Mouse (Mus musculus) skeletal muscle tissue, postnatal 0 days (tissue): ENCODE results near the gene Ttc33. TPM values are rescaled to one million over a fixed set of nuclear protein-coding genes. Genes with fewer than 3 reads are reported as not detected.

Source experiments
- polyA plus RNA-seq: library from polyadenylated mRNA; unstranded; fragments of >200 nt; fragmentation: Nextera tagmentation; extraction: Ambion mirVana; gene quantifications from 2 replicates; pipeline ENCODE4 v1.2.1, GENCODE M21; 2015

The Ttc33 gene
- 40.1 and 43.4 TPM in 2 replicates for polyA plus RNA-seq

GRCm38 (mm10) chr15:5185366-5186292, at the start of gene Ttc33:
Gene Ttc33, plus strand, starts transcription at chr15:5185525.

GRCm38 (mm10) chr15:5143361-5144020, 41.8 kb upstream of the Ttc33 start, which contains the start of gene Prkaa1:
Gene Prkaa1, plus strand, starts transcription at chr15:5143861.

GRCm38 (mm10) chr15:5243959-5244905, 58.9 kb downstream of the Ttc33 start, which contains the start of gene Ptger4:
Gene Ptger4, minus strand, starts transcription at chr15:5244187.

Other genes starting within 250 kb of the Ttc33 start
- gene C7, start 121.8 kb upstream of the Ttc33 start, polyA plus RNA-seq: 0.05 TPM in 1 of 2 replicates, not detected in the other
- gene Card6, start 77.0 kb upstream of the Ttc33 start, polyA plus RNA-seq: 0.72 and 0.74 TPM in 2 replicates
- gene Rpl37, start 68.9 kb upstream of the Ttc33 start, polyA plus RNA-seq: 424 and 529 TPM in 2 replicates
- 9.3 and 11.1 TPM in 2 replicates for gene Prkaa1, start 41.7 kb upstream of the Ttc33 start, polyA plus RNA-seq
- gene Ptger4, start 58.7 kb downstream of the Ttc33 start, polyA plus RNA-seq: 2.1 and 2.4 TPM in 2 replicates